Mouse (Mus musculus) CH12.LX (cell line): ENCODE results near the gene Hcar1.

Experiments used
- CTCF ChIP-seq, 2 experiments: IDR thresholded peaks in 1 of 2; conservative IDR thresholded peaks in 1 of 2; 2 replicates each; pipeline ENCODE4 v1.5.1; 2011 to 2012; ENCODE audit warnings: low read depth in 2 of 2, low read length in 2 of 2, improper control_type of control experiment in 1 of 2, inconsistent platforms in 1 of 2, mild to moderate bottlenecking in 1 of 2, moderate library complexity in 1 of 2
- EP300 ChIP-seq: IDR thresholded peaks from 2 replicates; pipeline ENCODE4 v1.6.1; 2011; ENCODE audit warnings: low read length, improper control_type of control experiment
- IRF4 ChIP-seq: IDR thresholded peaks from 2 replicates; pipeline ENCODE4 v1.6.1; 2014; ENCODE audit warnings: low read depth, mild to moderate bottlenecking, inconsistent platforms, low read length, improper control_type of control experiment
- NRF1 ChIP-seq: IDR thresholded peaks from 2 replicates; pipeline ENCODE4 v1.6.1; 2014; ENCODE audit warnings: low read depth, mild to moderate bottlenecking, inconsistent platforms, low read length, improper control_type of control experiment, moderate library complexity
- POLR2A ChIP-seq: IDR thresholded peaks from 2 replicates; pipeline ENCODE4 v1.6.1; 2011; ENCODE audit warnings: low read depth, mild to moderate bottlenecking, improper control_type of control experiment, low read length
- RCOR1 ChIP-seq: conservative IDR thresholded peaks from 2 replicates; pipeline ENCODE4 v1.6.1; 2012; ENCODE audit warnings: low read depth, mild to moderate bottlenecking, inconsistent platforms, low read length, improper control_type of control experiment
- TBP ChIP-seq: conservative IDR thresholded peaks from 2 replicates; pipeline ENCODE4 v1.6.1; 2011; ENCODE audit warnings: low read depth, low read length, improper control_type of control experiment
- UBTF ChIP-seq: IDR thresholded peaks from 2 replicates; pipeline ENCODE4 v1.6.1; 2012; ENCODE audit warnings: low read depth, mild to moderate bottlenecking, inconsistent platforms, low read length, improper control_type of control experiment, moderate library complexity
- ZMIZ1 ChIP-seq: IDR thresholded peaks from 2 replicates; pipeline ENCODE4 v1.6.1; 2012; ENCODE audit warnings: low read depth, mild to moderate bottlenecking, inconsistent platforms, low read length, improper control_type of control experiment

DNA sequence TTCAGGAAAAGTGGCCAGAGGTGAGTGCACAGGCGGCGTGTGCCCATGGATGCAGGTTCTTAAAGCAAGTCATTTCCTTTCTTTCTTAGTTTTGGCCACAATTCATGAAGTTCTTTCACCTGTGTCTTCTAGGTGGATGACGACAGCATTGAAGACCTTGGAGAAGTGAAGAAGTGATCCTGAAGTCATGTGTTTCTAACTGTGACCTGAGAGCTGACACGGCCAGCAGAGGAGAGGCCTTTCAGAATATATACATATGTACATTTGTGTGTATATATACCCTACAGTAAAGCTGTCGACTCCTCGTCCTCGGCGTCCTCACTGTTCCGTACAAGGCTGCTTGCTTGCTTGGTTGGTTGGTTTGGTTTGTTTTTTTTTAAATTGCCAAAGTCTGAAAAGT is 47.3 kb upstream of the Hcar1 start, which contains the start of gene Gm43518:
- TF ChIP-seq POLR2A (no peak), NRF1 (no peak), CTCF (conservative IDR thresholded peaks at IDR 0.05 in 1 of 2, IDR thresholded peaks at IDR 0.05 in 1 of 2; ENCODE audit: low read depth in 2 of 2, low read length in 2 of 2) (no peak), EP300 (no peak), ZMIZ1 (no peak), RCOR1 (no peak), UBTF (no peak), TBP (no peak), IRF4 (no peak)
